Mouse (Mus musculus) retina, postnatal 1 day (tissue): ENCODE results near the gene Gm21992.

ENCODE experiments used
- DNase-seq: peaks from one replicate; pipeline ENCODE4 v3.0.0-alpha.2; 2012

Gene Gm21992

GRCm38 (mm10) chr19:4747631-4748312 lies 63.6 kb downstream of the Gm21992 start:
- DNase-seq, result no peak

- no peak for DNase-seq
These were observed 64.8 kb downstream of the Gm21992 start for GRCm38 (mm10) chr19:4746611-4747010.

GRCm38 (mm10) chr19:4745681-4746080 lies 65.7 kb downstream of the Gm21992 start:
- no peak for DNase-seq

- no peak for DNase-seq
These were observed 66.4 kb downstream of the Gm21992 start for GRCm38 (mm10) chr19:4745057-4745456.

- no peak for DNase-seq
These were observed 67.4 kb downstream of the Gm21992 start for GRCm38 (mm10) chr19:4744026-4744425.

GRCm38 (mm10) chr19:4743524-4743923 lies 67.9 kb downstream of the Gm21992 start:
- peak; percentile 79 for DNase-seq

- DNase-seq, result no peak
These were observed 69.2 kb downstream of the Gm21992 start for GRCm38 (mm10) chr19:4742229-4742628.

- DNase-seq, result no peak
These were observed 69.9 kb downstream of the Gm21992 start for GRCm38 (mm10) chr19:4741482-4741881.

- DNase-seq, result no peak
These were observed 71.7 kb downstream of the Gm21992 start for GRCm38 (mm10) chr19:4739762-4740161.

- DNase-seq, result no peak
These were observed 72.4 kb downstream of the Gm21992 start for GRCm38 (mm10) chr19:4739053-4739452.

- no peak for DNase-seq
These were observed 73.5 kb downstream of the Gm21992 start for GRCm38 (mm10) chr19:4737866-4738265.

- DNase-seq, result no peak
These were observed 78.4 kb downstream of the Gm21992 start for GRCm38 (mm10) chr19:4733052-4733451.

GRCm38 (mm10) chr19:4729186-4729585 lies 82.2 kb downstream of the Gm21992 start:
- no peak for DNase-seq

GRCm38 (mm10) chr19:4720671-4721244 lies 90.7 kb downstream of the Gm21992 start:
- DNase-seq, result no peak

- DNase-seq, result no peak
These were observed 91.3 kb downstream of the Gm21992 start for GRCm38 (mm10) chr19:4720112-4720511.

- no peak for DNase-seq
These were observed 92.1 kb downstream of the Gm21992 start for GRCm38 (mm10) chr19:4719351-4719764.

- DNase-seq, result no peak
These were observed 92.7 kb downstream of the Gm21992 start for GRCm38 (mm10) chr19:4718716-4719115.

GRCm38 (mm10) chr19:4717281-4717680 lies 94.1 kb downstream of the Gm21992 start:
- no peak for DNase-seq

GRCm38 (mm10) chr19:4716756-4717155 lies 94.7 kb downstream of the Gm21992 start:
- DNase-seq, result no peak

GRCm38 (mm10) chr19:4713886-4714285 lies 97.5 kb downstream of the Gm21992 start:
- DNase-seq, result no peak

GRCm38 (mm10) chr19:4712781-4713526 lies 98.5 kb downstream of the Gm21992 start:
- no peak for DNase-seq

- peak; percentile 57 for DNase-seq
These were observed 99.1 kb downstream of the Gm21992 start for GRCm38 (mm10) chr19:4712156-4712780.

- peak; percentile 90 for DNase-seq
These were observed 99.7 kb downstream of the Gm21992 start for GRCm38 (mm10) chr19:4711601-4712155.
